Mouse (Mus musculus) megakaryocyte, embryonic 14.5 days (primary cell): ENCODE data around the gene Gm26657.

ENCODE experiments used
- FLI1 ChIP-seq: IDR thresholded peaks from 2 replicates; pipeline ENCODE4 v1.6.1; 2012; ENCODE audit warnings: low read length, inconsistent platforms, mixed read lengths
- GATA1 ChIP-seq: IDR thresholded peaks from 3 replicates; pipeline ENCODE4 v1.6.1; 2012; ENCODE audit warnings: mixed read lengths, low read length, inconsistent platforms, borderline replicate concordance

DNA sequence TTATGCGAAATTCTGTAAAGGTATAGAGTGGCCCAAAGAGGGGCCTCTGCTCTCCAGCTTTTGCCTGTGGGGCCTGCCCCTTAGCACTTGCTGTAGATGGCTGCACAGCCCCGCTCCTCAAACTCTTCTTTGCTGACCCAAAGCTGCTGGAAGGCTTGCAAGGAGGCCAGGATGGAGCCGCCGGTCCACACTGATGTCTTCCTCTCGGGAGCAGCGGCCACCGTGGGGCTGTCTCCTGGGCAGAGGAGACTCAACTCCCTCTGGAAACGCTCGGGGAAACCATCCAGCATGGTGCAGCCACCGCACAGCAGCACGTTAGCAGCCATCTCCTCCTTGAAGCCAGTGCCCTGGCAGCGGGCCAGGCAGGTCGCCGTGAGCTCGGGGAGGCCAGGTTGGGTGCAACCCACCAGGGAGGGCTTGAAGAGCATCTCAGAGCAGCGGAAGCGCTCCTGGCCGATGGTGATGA, at the start of gene Gm26657:
- TF ChIP-seq GATA1 (no peak), FLI1 (no peak)
